Mouse (Mus musculus): Measurements from ENCODE around the gene Pim1.
A peak's percentile ranks its signal among the peaks of the same experiment; 100 is the strongest.

Gene Pim1

DNA sequence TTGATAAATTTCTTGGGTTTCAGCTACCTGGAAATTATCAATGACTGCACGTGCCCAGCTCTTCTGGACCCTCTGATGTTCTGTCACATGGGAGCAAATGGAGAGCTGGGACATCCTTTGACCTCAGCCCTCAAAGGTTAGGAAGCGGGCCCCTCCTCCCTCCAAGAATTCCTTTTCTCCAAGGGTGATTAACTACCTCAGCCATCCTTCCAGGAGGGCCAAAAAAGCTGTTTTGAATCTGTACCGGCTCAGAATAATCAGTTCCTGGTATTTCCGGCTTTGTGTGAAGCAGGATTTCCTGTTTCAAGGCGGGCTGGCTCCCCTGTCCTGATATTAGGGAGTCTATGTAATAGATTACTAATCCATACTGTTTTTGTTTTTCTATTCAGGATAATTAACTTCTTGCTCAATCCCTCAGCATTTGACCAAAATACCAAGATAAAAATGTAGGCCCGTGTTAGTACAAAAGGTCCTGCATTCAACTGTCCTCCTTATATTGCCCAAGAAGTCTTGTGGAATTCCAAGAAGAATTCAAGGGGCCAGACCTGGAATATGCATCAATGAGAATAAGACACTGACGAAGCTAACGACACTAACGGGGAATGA, 25.0 kb upstream of the Pim1 start:
- DNase-seq: no peak

DNA sequence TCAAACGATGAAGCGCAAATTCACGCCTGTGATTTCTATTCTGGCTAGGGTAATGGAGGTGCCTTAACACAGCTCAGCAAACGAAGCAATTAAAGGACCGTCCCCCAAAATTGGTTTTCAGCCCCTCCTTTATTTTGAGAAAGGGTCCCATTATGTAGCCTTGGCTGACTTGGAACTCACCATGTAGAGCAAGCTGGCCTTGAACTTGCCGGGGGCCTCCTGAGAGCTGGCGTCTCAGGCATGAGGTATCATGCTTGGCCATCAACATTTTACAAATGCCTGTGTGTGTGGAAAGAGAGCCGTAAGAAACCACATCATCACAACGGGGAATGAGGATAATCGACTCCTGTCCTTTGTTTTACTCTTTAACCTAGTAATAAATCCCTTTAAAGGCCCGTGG, 23.5 kb upstream of the Pim1 start:
- DNase-seq: no peak

GRCm38 (mm10) chr17:29473466-29473865, 17.1 kb upstream of the Pim1 start:
- DNase-seq: no peak

DNA sequence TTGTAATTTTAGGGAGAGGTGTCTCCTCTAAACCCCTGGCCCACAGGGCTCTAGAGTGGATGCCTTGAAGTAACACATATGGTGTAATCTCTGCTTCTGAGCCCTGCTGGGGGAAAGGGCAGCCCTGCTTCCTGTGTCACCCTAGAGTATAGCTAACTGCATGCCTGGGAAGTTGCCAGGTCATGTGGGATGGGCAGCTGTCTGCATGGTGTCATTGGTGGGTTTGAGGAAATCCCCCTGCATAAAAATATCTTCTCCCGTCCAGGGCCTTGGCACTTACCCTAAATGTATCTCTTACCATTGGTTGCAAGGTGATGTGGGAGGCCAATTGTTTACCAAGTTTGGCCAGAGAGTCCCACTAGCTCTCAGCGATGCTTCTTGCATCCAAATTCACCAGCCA, 16.5 kb upstream of the Pim1 start:
- DNase-seq: no peak

DNA sequence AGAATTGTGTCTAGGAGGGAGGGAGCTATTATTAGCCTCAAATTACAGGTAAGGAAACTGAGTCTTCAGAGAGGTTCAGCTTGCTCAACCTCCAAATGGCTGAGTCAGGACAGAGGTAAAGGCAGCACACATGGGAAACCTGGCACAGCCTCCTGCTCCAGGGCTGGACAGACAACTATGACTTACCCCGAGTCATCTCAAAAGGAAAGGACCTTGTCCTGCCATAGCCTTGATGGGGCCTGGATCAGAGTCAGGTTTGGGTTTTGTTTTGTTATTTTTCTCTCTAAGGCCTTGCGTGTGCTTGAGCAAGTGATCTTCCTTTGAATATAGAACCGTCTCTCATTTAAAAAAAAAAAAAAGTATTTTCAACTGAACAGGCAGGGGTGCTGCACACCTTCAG, 15.4 kb upstream of the Pim1 start:
- DNase-seq: no peak

DNA sequence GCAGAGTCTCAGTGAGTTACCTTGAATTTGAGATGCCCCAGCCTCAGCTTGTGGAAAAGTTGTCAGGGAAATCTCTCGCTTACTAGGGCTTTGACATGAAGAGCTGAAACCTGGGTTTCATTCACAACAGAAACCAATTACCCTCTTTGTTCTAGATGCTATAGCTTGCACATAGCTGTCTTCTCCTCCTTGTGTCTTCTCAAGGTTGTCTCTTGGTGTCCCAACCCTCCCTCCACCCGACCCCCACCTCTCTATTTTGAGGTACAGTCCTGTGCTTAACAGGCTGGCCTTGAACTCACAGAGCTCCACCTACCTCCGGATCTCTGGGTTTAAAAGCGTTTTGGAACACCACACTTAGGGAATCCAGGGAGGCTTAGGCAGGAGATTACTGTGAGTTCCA, 14.1 kb upstream of the Pim1 start:
- DNase-seq: no peak

DNA sequence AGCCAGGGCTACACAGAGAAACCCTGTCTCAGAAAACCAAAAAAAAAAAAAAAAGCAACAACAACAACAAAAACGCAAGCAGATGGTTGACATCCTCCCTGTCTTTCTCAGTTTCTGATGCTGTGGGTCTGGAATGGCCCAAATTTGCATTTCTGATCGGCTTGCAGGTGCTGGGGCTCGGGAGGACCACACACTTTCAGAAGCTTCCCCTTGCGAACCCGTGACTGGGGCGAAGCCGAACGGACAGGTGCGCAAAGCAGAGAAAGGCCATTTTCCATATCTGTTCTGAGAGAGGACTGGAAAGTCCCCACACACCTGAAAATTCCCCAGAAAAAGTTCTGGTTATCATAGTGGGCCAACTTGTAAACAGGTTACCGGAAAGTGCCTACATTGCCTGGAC, 13.2 kb upstream of the Pim1 start:
- no peak for DNase-seq

DNA sequence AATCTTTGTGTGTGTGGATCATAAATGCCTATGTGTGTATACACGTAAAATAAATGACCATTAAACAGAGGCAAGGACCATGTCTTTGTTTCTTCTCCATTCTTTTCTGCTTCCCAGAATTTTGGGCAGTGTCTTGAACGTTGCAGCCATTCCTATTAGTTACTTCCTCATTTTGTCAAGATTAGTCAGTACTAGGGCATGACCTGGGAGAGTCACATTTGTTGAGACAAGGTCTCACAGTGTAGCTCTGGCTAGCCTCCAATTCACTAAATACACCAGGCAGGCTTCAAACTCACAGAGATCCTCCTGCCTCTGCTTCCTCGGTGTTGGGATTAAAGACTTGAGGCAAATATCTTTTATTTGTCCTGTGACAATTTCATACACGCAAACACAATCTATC, 12.3 kb upstream of the Pim1 start:
- no peak for DNase-seq

- no peak for DNase-seq
Measured at GRCm38 (mm10) chr17:29480256-29480655, 10.3 kb upstream of the Pim1 start.

GRCm38 (mm10) chr17:29482632-29483031, 7.9 kb upstream of the Pim1 start:
- no peak for DNase-seq

DNA sequence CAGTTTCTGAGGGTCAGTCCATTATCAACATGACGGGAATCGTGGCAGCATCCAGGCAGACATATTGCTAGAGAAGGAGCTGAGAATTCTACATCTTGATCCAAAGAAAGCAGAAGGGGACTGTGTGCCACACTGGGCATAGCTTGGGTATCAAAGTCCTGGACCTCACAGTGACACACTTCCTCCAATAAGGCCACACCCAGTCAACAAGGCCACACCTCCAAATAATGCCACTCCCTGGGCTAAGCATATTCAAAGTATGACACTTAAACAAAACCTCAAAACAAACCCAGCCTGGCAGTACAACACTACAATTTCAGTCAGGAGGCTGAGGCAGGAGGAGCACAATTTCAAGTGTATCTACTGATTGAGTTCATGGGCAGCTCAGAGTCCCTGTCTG, 7.3 kb upstream of the Pim1 start:
- DNase-seq: no peak

- no peak for DNase-seq
Measured at GRCm38 (mm10) chr17:29484431-29484830, 6.1 kb upstream of the Pim1 start.

- DNase-seq: no peak
Measured at GRCm38 (mm10) chr17:29485336-29486233, 5.0 kb upstream of the Pim1 start.

DNA sequence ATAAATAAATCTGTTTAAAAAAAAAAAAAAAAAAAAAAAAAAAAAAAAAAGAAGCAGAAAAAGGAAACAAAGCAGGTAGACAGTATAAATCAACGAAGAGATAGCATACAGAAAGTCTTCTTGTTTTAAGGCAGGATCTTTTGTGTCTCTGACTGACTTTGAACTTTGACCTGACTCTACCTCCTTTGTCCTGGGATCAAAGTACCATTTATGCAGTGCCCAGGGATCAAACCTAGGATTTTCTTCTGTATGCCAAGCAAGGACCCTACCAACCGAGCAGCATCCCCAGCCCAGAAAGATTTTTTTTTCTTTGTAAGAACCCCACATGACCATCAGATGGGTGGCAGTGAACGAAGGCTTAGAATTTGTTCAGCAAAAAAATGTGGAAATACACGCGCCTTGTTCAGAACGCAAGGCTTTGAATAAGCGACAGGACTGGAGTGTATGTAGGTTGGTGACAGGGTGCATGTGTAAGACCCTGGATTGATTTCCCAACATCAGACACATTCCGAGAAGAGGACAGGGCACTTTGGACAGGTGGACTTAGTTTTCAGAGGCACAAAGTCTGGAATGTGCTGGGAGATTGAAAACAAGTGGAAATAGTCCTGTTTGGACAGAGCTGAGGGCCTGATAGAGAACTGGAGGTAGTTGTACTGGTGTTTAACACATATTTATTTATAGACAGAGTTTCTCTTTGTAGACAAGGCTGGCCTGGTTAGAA, 2.1 kb upstream of the Pim1 start:
- DNase-seq: no peak

- no peak for DNase-seq
Measured at GRCm38 (mm10) chr17:29488978-29489970, 1.3 kb upstream of the Pim1 start.

- DNase-seq: peak; percentile 92 to 98
Measured at GRCm38 (mm10) chr17:29489971-29490712, 411 bp upstream of the Pim1 start.

GRCm38 (mm10) chr17:29491591-29492268, 1.2 kb downstream of the Pim1 start:
- peak; percentile 54 to 55 for DNase-seq

GRCm38 (mm10) chr17:29492269-29493191, 2.0 kb downstream of the Pim1 start:
- peak; percentile 43 to 49 for DNase-seq

GRCm38 (mm10) chr17:29493461-29493980, 3.0 kb downstream of the Pim1 start:
- no peak for DNase-seq
